Mouse (Mus musculus): ENCODE results near the gene Cdc14a. TPM values are rescaled to one million over a fixed set of nuclear protein-coding genes. Genes with fewer than 3 reads are reported as not detected.

The Cdc14a gene
- polyA plus RNA-seq, 1 experiment from 2014 or later, result 2.1 TPM

- no peaks in the 10 kb centered on the region for H3K9me3 ChIP-seq (replicated peaks)
- H3K9ac ChIP-seq, result no peak overlapping the region
- WGBS (ENCODE audit: insufficient replicate concordance), result 59% methylated on average over 3 of the region's 3 CpGs
- no peak overlapping the region for H3K27ac ChIP-seq
- no peak overlapping the region for H3K4me3 ChIP-seq (replicated peaks)
- no peak overlapping the region for H3K4me2 ChIP-seq
- H3K4me1 ChIP-seq (replicated peaks), result no peaks in the 10 kb centered on the region
- DNase-seq (no peak), ATAC-seq (ENCODE audit: low read depth) (no peak)
- no peaks in the 10 kb centered on the region for H3K27me3 ChIP-seq
- H3K36me3 ChIP-seq, result no peaks in the 10 kb centered on the region
Measured at GRCm38 (mm10) chr3:116233515-116233914, 190.3 kb downstream of the Cdc14a start.

GRCm38 (mm10) chr3:116232763-116233162 is 191.1 kb downstream of the Cdc14a start:
- H3K4me3 ChIP-seq (replicated peaks), result no peak overlapping the region
- 70% methylated on average over 5 of the region's 5 CpGs for WGBS (ENCODE audit: insufficient replicate concordance)
- ATAC-seq (ENCODE audit: low read depth) (no peak), DNase-seq (no peak)
- no peaks in the 10 kb centered on the region for H3K36me3 ChIP-seq
- H3K27ac ChIP-seq, result no peak overlapping the region
- no peaks in the 10 kb centered on the region for H3K27me3 ChIP-seq
- no peaks in the 10 kb centered on the region for H3K9me3 ChIP-seq (replicated peaks)
- H3K9ac ChIP-seq, result no peak overlapping the region
- no peak overlapping the region for H3K4me2 ChIP-seq
- no peaks in the 10 kb centered on the region for H3K4me1 ChIP-seq (replicated peaks)

GRCm38 (mm10) chr3:116229336-116229735 is 194.5 kb downstream of the Cdc14a start:
- DNase-seq, result no peak
- Histone ChIP-seq H3K27me3 (no peaks in the 10 kb centered on the region), H3K36me3 (no peaks in the 10 kb centered on the region), H3K4me2 (no peak overlapping the region), H3K9ac (no peak overlapping the region), H3K27ac (no peak overlapping the region), H3K4me3 (replicated peaks) (no peak overlapping the region), H3K9me3 (replicated peaks) (no peaks in the 10 kb centered on the region), H3K4me1 (replicated peaks) (no peaks in the 10 kb centered on the region)
- 53% methylated on average over 4 of the region's 4 CpGs for WGBS (ENCODE audit: insufficient replicate concordance)
- no peak for ATAC-seq (ENCODE audit: low read depth)

- no peak overlapping the region for H3K27ac ChIP-seq
- H3K4me1 ChIP-seq (replicated peaks), result no peaks in the 10 kb centered on the region
- H3K27me3 ChIP-seq, result no peaks in the 10 kb centered on the region
- 59% methylated on average over 11 of the region's 11 CpGs for WGBS (ENCODE audit: insufficient replicate concordance)
- ATAC-seq (ENCODE audit: low read depth) (no peak), DNase-seq (no peak)
- no peak overlapping the region for H3K4me3 ChIP-seq (replicated peaks)
- H3K9ac ChIP-seq, result no peak overlapping the region
- no peak overlapping the region for H3K4me2 ChIP-seq
- H3K9me3 ChIP-seq (replicated peaks), result no peaks in the 10 kb centered on the region
- H3K36me3 ChIP-seq, result no peaks in the 10 kb centered on the region
Measured at GRCm38 (mm10) chr3:116228360-116229245, 195.2 kb downstream of the Cdc14a start.

GRCm38 (mm10) chr3:116227383-116227782 is 196.4 kb downstream of the Cdc14a start:
- Histone ChIP-seq H3K4me2 (no peak overlapping the region), H3K9ac (no peak overlapping the region), H3K36me3 (no peaks in the 10 kb centered on the region), H3K4me1 (replicated peaks) (no peaks in the 10 kb centered on the region), H3K9me3 (replicated peaks) (no peaks in the 10 kb centered on the region), H3K27ac (no peak overlapping the region), H3K4me3 (replicated peaks) (no peak overlapping the region), H3K27me3 (no peaks in the 10 kb centered on the region)
- ATAC-seq (ENCODE audit: low read depth), result no peak
- no peak for DNase-seq
- 69% methylated on average over 5 of the region's 5 CpGs for WGBS (ENCODE audit: insufficient replicate concordance)

- no peaks in the 10 kb centered on the region for H3K4me1 ChIP-seq (replicated peaks)
- 53% methylated on average over 6 of the region's 6 CpGs for WGBS (ENCODE audit: insufficient replicate concordance)
- H3K27me3 ChIP-seq, result no peaks in the 10 kb centered on the region
- DNase-seq (no peak), ATAC-seq (ENCODE audit: low read depth) (no peak)
- H3K4me3 ChIP-seq (replicated peaks), result no peak overlapping the region
- H3K9ac ChIP-seq, result no peak overlapping the region
- H3K27ac ChIP-seq, result no peak overlapping the region
- no peaks in the 10 kb centered on the region for H3K36me3 ChIP-seq
- no peaks in the 10 kb centered on the region for H3K9me3 ChIP-seq (replicated peaks)
- no peak overlapping the region for H3K4me2 ChIP-seq
Measured at GRCm38 (mm10) chr3:116226915-116227314, 196.9 kb downstream of the Cdc14a start.

Other genes starting within 250 kb of the Cdc14a start
- gene Gpr88, start 170.5 kb downstream of the Cdc14a start, polyA plus RNA-seq (2015; fragmentation: Nextera tagmentation; extraction: Ambion mirVana), result 0.06 and 0.30 TPM in 2 replicates
- 40.3 and 43.3 TPM in 2 replicates for gene Rtca, start 84.2 kb upstream of the Cdc14a start, polyA plus RNA-seq (2015; fragmentation: Nextera tagmentation; extraction: Ambion mirVana)
- 9.1 and 11.9 TPM in 2 replicates for gene Dbt, start 89.0 kb upstream of the Cdc14a start, polyA plus RNA-seq (2015; fragmentation: Nextera tagmentation; extraction: Ambion mirVana)
- gene Lrrc39, start 138.9 kb upstream of the Cdc14a start, polyA plus RNA-seq (2015; fragmentation: Nextera tagmentation; extraction: Ambion mirVana), result 3.3 and 3.4 TPM in 2 replicates
- gene Sass6, start 170.9 kb upstream of the Cdc14a start, polyA plus RNA-seq (2015; fragmentation: Nextera tagmentation; extraction: Ambion mirVana), result 20.7 and 27.2 TPM in 2 replicates
- gene Trmt13, start 190.6 kb upstream of the Cdc14a start, polyA plus RNA-seq (2015; fragmentation: Nextera tagmentation; extraction: Ambion mirVana), result 9.5 and 11.8 TPM in 2 replicates
- 35.5 and 42.8 TPM in 2 replicates for gene Mfsd14a, start 238.6 kb upstream of the Cdc14a start, polyA plus RNA-seq (2015; fragmentation: Nextera tagmentation; extraction: Ambion mirVana)